Comparison of ENCODE assay signal across 8 mouse cellular contexts in genomic region chr10:43221659-43222058, GRCm38 (mm10). TPM values are rescaled to one million over a fixed set of nuclear protein-coding genes. Genes with fewer than 3 reads are reported as not detected.
A peak's percentile ranks its signal among the peaks of the same experiment; 100 is the strongest.
DNase-seq lines count a peak whose midpoint lies in the region; ATAC-seq and TF ChIP-seq lines count a peak whose summit lies in the region.

No protein-coding gene starts in this region.

- ATAC-seq in CD4-positive, CD25-positive, alpha-beta regulatory T cell, adult 4 months: peak; percentile 23
- peak; percentile 20 to 22; a peak in 3 of 4 replicates for ATAC-seq in hematopoietic stem cell, adult 5-6 weeks (replicated peaks in 1 of 2; ENCODE audit: insufficient read depth in 1 of 2, low FRiP score in 2 of 2, low TSS enrichment in 1 of 2, low read depth in 1 of 2, poor library complexity in 2 of 2, severe bottlenecking in 2 of 2)
- ATAC-seq in neural tube, embryonic 12.5 days (ENCODE audit: low FRiP score, low read depth): peak; percentile 67

- H3K4me2 ChIP-seq in neural tube, embryonic 12.5 days (replicated peaks): peak overlapping the region; percentile 68

- H3K27me3 ChIP-seq in liver, adult 2 months (ENCODE audit: control insufficient read depth, insufficient read depth, low read length): no peaks in the 10 kb centered on the region
- no peaks in the 10 kb centered on the region for H3K27me3 ChIP-seq in neural tube, embryonic 12.5 days (replicated peaks)

- H3K36me3 ChIP-seq in liver, adult 2 months (ENCODE audit: control insufficient read depth, insufficient read depth, low read length): no peaks in the 10 kb centered on the region
- no peaks in the 10 kb centered on the region for H3K36me3 ChIP-seq in neural tube, embryonic 12.5 days

- H3K9ac ChIP-seq in liver, adult 2 months (ENCODE audit: low read depth, low read length): peak overlapping the region; percentile 67
- peak overlapping the region; percentile 91 for H3K9ac ChIP-seq in neural tube, embryonic 12.5 days

- TF ChIP-seq POLR2A in cortical plate, adult 2 months (IDR thresholded peaks at IDR 0.05; ENCODE audit: extremely low read depth, insufficient read depth, low read length): no peak
- no peak for TF ChIP-seq POLR2A in liver, adult 2 months (IDR thresholded peaks at IDR 0.05; ENCODE audit: extremely low read depth, insufficient read depth, low read length)

- peak overlapping the region; percentile 88 for H3K4me3 ChIP-seq in cortical plate, adult 2 months (ENCODE audit: insufficient read depth, low read length)
- H3K4me3 ChIP-seq in liver, adult 2 months (ENCODE audit: insufficient read depth, low read depth, low read length): peak overlapping the region; percentile 97
- H3K4me3 ChIP-seq in neural tube, embryonic 12.5 days: peak overlapping the region; percentile 85

- under 1% methylated on average over 25 of the region's 25 CpGs for WGBS in liver, adult 2 months
- WGBS in neural tube, embryonic 12.5 days: under 1% methylated on average over 25 of the region's 25 CpGs

- H3K27ac ChIP-seq in cortical plate, adult 2 months (ENCODE audit: insufficient read depth, low read length): no peak overlapping the region
- peak overlapping the region; percentile 43 for H3K27ac ChIP-seq in liver, adult 2 months (replicated peaks; ENCODE audit: insufficient read depth, low read depth, low read length)
- peak overlapping the region; percentile 75 for H3K27ac ChIP-seq in neural tube, embryonic 12.5 days

- H3K9me3 ChIP-seq in neural tube, embryonic 12.5 days: no peaks in the 10 kb centered on the region

- DNase-seq in gastrocnemius, postnatal 10 days: peak; percentile 27
- DNase-seq in gastrocnemius, adult 18-20 months (ENCODE audit: low spot score): no peak
- DNase-seq in liver, adult 2 months (ENCODE audit: extremely low read depth, low read depth, low spot score): no peak
- no peak for DNase-seq in layer of hippocampus, adult 9-11 months

- TF ChIP-seq CTCF in cortical plate, adult 2 months (IDR thresholded peaks at IDR 0.05; ENCODE audit: extremely low read depth, insufficient read depth, low read length): no peak
- TF ChIP-seq CTCF in liver, adult 2 months (IDR thresholded peaks at IDR 0.05; ENCODE audit: low read depth, low read length): no peak

- peaks cover 3% of the 10 kb centered on the region; the same call in 1 of the 2 replicates for H3K79me2 ChIP-seq in liver, adult 2 months (ENCODE audit: control insufficient read depth, insufficient read depth, low read length)

- H3K4me1 ChIP-seq in cortical plate, adult 2 months (ENCODE audit: control insufficient read depth, insufficient read depth, low read length): peaks cover 2% of the 10 kb centered on the region; the same call in 1 of the 2 replicates
- peaks cover 6% of the 10 kb centered on the region for H3K4me1 ChIP-seq in liver, adult 2 months (ENCODE audit: control insufficient read depth, insufficient read depth, low read length)
- H3K4me1 ChIP-seq in neural tube, embryonic 12.5 days: peaks cover 10% of the 10 kb centered on the region

RNA-seq across cellular contexts. Expression of gene Pdss2, which starts 0.4 kb away (rescaled TPM):
- total RNA-seq in gastrocnemius, postnatal 10 days (2021): 10 to 100 TPM; 17.9 to 21.9 TPM
- 10 to 100 TPM; 19.2 to 20.9 TPM for total RNA-seq in gastrocnemius, adult 18-20 months (2021)
- polyA plus RNA-seq in CD4-positive, CD25-positive, alpha-beta regulatory T cell, adult 4 months (2017; shearing (Covaris generic)): 10 to 100 TPM in 1 of 2 experiments, 1 to 10 TPM in 1; 8.9 to 18.1 TPM
- 12.1 and 14.0 TPM in 2 replicates for polyA plus RNA-seq in cortical plate, adult 2 months (2012; rRNA removed)
- 18.2 and 21.6 TPM in 2 replicates for total RNA-seq in hematopoietic stem cell, adult 5-6 weeks (2017)
- total RNA-seq in liver, adult 2 months (2014; rRNA removed): 10.3 and 12.2 TPM in 2 replicates
- polyA plus RNA-seq in liver, adult 2 months (2012; rRNA removed): 10.2 and 12.2 TPM in 2 replicates
- 13.6 and 13.9 TPM in 2 replicates for polyA plus RNA-seq in neural tube, embryonic 12.5 days (2016; fragmentation: Nextera tagmentation; extraction: Ambion mirVana)

RNA-seq across cellular contexts. Expression of gene 9030612E09Rik, which starts 47.2 kb away (rescaled TPM):
- total RNA-seq in gastrocnemius, postnatal 10 days (2021): 1 to 10 TPM; 2.5 to 2.6 TPM
- 1 to 10 TPM; 2.0 to 2.1 TPM for total RNA-seq in gastrocnemius, adult 18-20 months (2021)
- polyA plus RNA-seq in CD4-positive, CD25-positive, alpha-beta regulatory T cell, adult 4 months (2017; shearing (Covaris generic)): not detected
- 3.7 and 4.0 TPM in 2 replicates for polyA plus RNA-seq in cortical plate, adult 2 months (2012; rRNA removed)
- total RNA-seq in hematopoietic stem cell, adult 5-6 weeks (2017): not detected in 2 replicates
- not detected in 2 replicates for total RNA-seq in liver, adult 2 months (2014; rRNA removed)
- polyA plus RNA-seq in liver, adult 2 months (2012; rRNA removed): not detected in 2 replicates
- polyA plus RNA-seq in neural tube, embryonic 12.5 days (2016; fragmentation: Nextera tagmentation; extraction: Ambion mirVana): 1.9 and 2.5 TPM in 2 replicates

RNA-seq across cellular contexts. Expression of gene Sobp, which starts 47.3 kb away (rescaled TPM):
- total RNA-seq in gastrocnemius, postnatal 10 days (2021): 10 to 100 TPM; 21.6 to 28.6 TPM
- total RNA-seq in gastrocnemius, adult 18-20 months (2021): 10 to 100 TPM; 29.6 to 36.3 TPM
- not detected for polyA plus RNA-seq in CD4-positive, CD25-positive, alpha-beta regulatory T cell, adult 4 months (2017; shearing (Covaris generic))
- 21.9 and 24.3 TPM in 2 replicates for polyA plus RNA-seq in cortical plate, adult 2 months (2012; rRNA removed)
- total RNA-seq in hematopoietic stem cell, adult 5-6 weeks (2017): not detected in 2 replicates
- total RNA-seq in liver, adult 2 months (2014; rRNA removed): not detected in 2 replicates
- polyA plus RNA-seq in liver, adult 2 months (2012; rRNA removed): 0.01 and 0.05 TPM in 2 replicates
- polyA plus RNA-seq in neural tube, embryonic 12.5 days (2016; fragmentation: Nextera tagmentation; extraction: Ambion mirVana): 6.1 and 7.5 TPM in 2 replicates

Comparison
In these comparisons a context has a peak if more than half of its experiments do, and no peak if none do; other contexts are left out.
1. RNA of gene Sobp, which starts 47.3 kb away (total RNA-seq): 29.6 to 36.3 TPM in gastrocnemius, adult 18-20 months and 21.6 to 28.6 TPM in gastrocnemius, postnatal 10 days; not detected in hematopoietic stem cell, adult 5-6 weeks and not detected in liver, adult 2 months; every median in the first group is over 10 times any median in the second.
2. Peak in every context shown above with its lines, with median percentiles within 50 percentile points of each other: ATAC-seq and H3K4me3 ChIP-seq.